9 mouse cellular contexts compared by ENCODE assay signal in genomic region chr16:17798321-17799180, GRCm38 (mm10). TPM values are rescaled to one million over a fixed set of nuclear protein-coding genes. Genes with fewer than 3 reads are reported as not detected.
A peak's percentile ranks its signal among the peaks of the same experiment; 100 is the strongest.
DNase-seq lines count a peak whose midpoint lies in the region; ATAC-seq and TF ChIP-seq lines count a peak whose summit lies in the region.
"Had no signal": no experiment of that assay in that cellular context is flagged by ENCODE, and none has a peak within 500 bp of the region (broad histone marks: within the 10 kb centered on the region; RNA-seq: fewer than 3 reads in every experiment).

No protein-coding gene starts in this region.

- no peaks in the 10 kb centered on the region for H3K9me3 ChIP-seq in neural tube, embryonic 11.5 days (ENCODE audit: control insufficient read depth, low read length)
- H3K9me3 ChIP-seq in hindbrain, postnatal 0 days (ENCODE audit: low read length): no peaks in the 10 kb centered on the region
- H3K9me3 ChIP-seq in liver, embryonic 12.5 days (replicated peaks): no peaks in the 10 kb centered on the region
- H3K9me3 ChIP-seq in neural tube, embryonic 14.5 days (ENCODE audit: control insufficient read depth, low read length): no peaks in the 10 kb centered on the region

- H3K4me3 ChIP-seq in neural tube, embryonic 11.5 days (ENCODE audit: low read depth, low read length): peak overlapping the region; percentile 55
- peak overlapping the region; percentile 55 for H3K4me3 ChIP-seq in hindbrain, postnatal 0 days (ENCODE audit: low read length)
- peak overlapping the region; percentile 52 for H3K4me3 ChIP-seq in liver, embryonic 12.5 days
- H3K4me3 ChIP-seq in neural tube, embryonic 14.5 days (ENCODE audit: low read depth, low read length): peak overlapping the region; percentile 39; the same call in 1 of the 2 replicates

- peak overlapping the region; percentile 65 for H3K4me2 ChIP-seq in neural tube, embryonic 11.5 days (ENCODE audit: low read depth)
- peak overlapping the region; percentile 88 for H3K4me2 ChIP-seq in hindbrain, postnatal 0 days (ENCODE audit: low read depth, low read length)
- peak overlapping the region; percentile 60 for H3K4me2 ChIP-seq in liver, embryonic 12.5 days
- peak overlapping the region; percentile 76 for H3K4me2 ChIP-seq in neural tube, embryonic 14.5 days (ENCODE audit: low read depth, low read length)

- peak overlapping the region; percentile 24; the same call in 1 of the 2 replicates for H3K27ac ChIP-seq in neural tube, embryonic 11.5 days (ENCODE audit: low read depth, low read length)
- no peak overlapping the region for H3K27ac ChIP-seq in hindbrain, postnatal 0 days
- peak overlapping the region; percentile 36; the same call in 1 of the 2 replicates for H3K27ac ChIP-seq in liver, embryonic 12.5 days
- no peak overlapping the region for H3K27ac ChIP-seq in neural tube, embryonic 14.5 days (ENCODE audit: low read depth, low read length)

- peak; percentile 64 for DNase-seq in neural tube, embryonic 11.5 days (ENCODE audit: low spot score)
- no peak for DNase-seq in neural tube, embryonic 10.5 days (ENCODE audit: extremely low spot score, low spot score)
- peak; percentile 73 for DNase-seq in gastrocnemius, postnatal 10 days
- no peak for DNase-seq in hindbrain, postnatal 0 days (ENCODE audit: low spot score)
- no peak for DNase-seq in layer of hippocampus, adult 11-12 months (ENCODE audit: low spot score)
- DNase-seq in frontal cortex, postnatal 36 days (ENCODE audit: low spot score in 2 of 2): no peak

- no peak for ATAC-seq in neural tube, embryonic 11.5 days (ENCODE audit: insufficient read depth, low FRiP score, low TSS enrichment)
- no peak for ATAC-seq in hindbrain, postnatal 0 days
- ATAC-seq in liver, embryonic 12.5 days: no peak
- ATAC-seq in neural tube, embryonic 14.5 days (ENCODE audit: low read depth): no peak

- H3K27me3 ChIP-seq in neural tube, embryonic 11.5 days (ENCODE audit: control insufficient read depth, insufficient read depth, low read length): peaks cover 80% of the 10 kb centered on the region
- peaks cover 62% of the 10 kb centered on the region for H3K27me3 ChIP-seq in hindbrain, postnatal 0 days (ENCODE audit: insufficient read depth, low read length)
- H3K27me3 ChIP-seq in liver, embryonic 12.5 days (replicated peaks): peaks cover 98% of the 10 kb centered on the region
- peaks cover 72% of the 10 kb centered on the region for H3K27me3 ChIP-seq in neural tube, embryonic 14.5 days (ENCODE audit: control insufficient read depth, insufficient read depth, low read length)

- H3K9ac ChIP-seq in neural tube, embryonic 11.5 days (ENCODE audit: low read length): peak overlapping the region; percentile 73
- peak overlapping the region; percentile 58; the same call in 1 of the 2 replicates for H3K9ac ChIP-seq in hindbrain, postnatal 0 days (replicated peaks; ENCODE audit: low read length)
- H3K9ac ChIP-seq in liver, embryonic 12.5 days: peak overlapping the region; percentile 55; the same call in 1 of the 2 replicates
- peak overlapping the region; percentile 53; the same call in 1 of the 2 replicates for H3K9ac ChIP-seq in neural tube, embryonic 14.5 days (replicated peaks; ENCODE audit: low read depth, low read length)

- H3K36me3 ChIP-seq in neural tube, embryonic 11.5 days (ENCODE audit: control insufficient read depth, insufficient read depth, low read length): 0 out of 2 replicates have a peak, but pooled peaks cover under 1% of the 10 kb centered on the region
- H3K36me3 ChIP-seq in hindbrain, postnatal 0 days (ENCODE audit: insufficient read depth, low read length): no peaks in the 10 kb centered on the region
- 0 out of 2 replicates have a peak, but pooled peaks cover under 1% of the 10 kb centered on the region for H3K36me3 ChIP-seq in liver, embryonic 12.5 days
- no peaks in the 10 kb centered on the region for H3K36me3 ChIP-seq in neural tube, embryonic 14.5 days (ENCODE audit: control insufficient read depth, insufficient read depth, low read length)

- 1% methylated on average over 26 of the region's 45 CpGs for WGBS in neural tube, embryonic 11.5 days
- WGBS in hindbrain, postnatal 0 days: 7% methylated on average over 42 of the region's 45 CpGs
- 5% methylated on average over 40 of the region's 45 CpGs for WGBS in liver, embryonic 12.5 days (ENCODE audit: insufficient replicate concordance)
- 1% methylated on average over 23 of the region's 45 CpGs for WGBS in neural tube, embryonic 14.5 days

- no peak for TF ChIP-seq CTCF in hindbrain, postnatal 0 days (IDR thresholded peaks at IDR 0.05; ENCODE audit: low read depth)

- peaks cover 20% of the 10 kb centered on the region for H3K4me1 ChIP-seq in neural tube, embryonic 11.5 days (ENCODE audit: control insufficient read depth, insufficient read depth, low read length)
- peaks cover 18% of the 10 kb centered on the region for H3K4me1 ChIP-seq in hindbrain, postnatal 0 days (ENCODE audit: insufficient read depth, low read length)
- H3K4me1 ChIP-seq in liver, embryonic 12.5 days: peaks cover 22% of the 10 kb centered on the region
- peaks cover 28% of the 10 kb centered on the region for H3K4me1 ChIP-seq in neural tube, embryonic 14.5 days (ENCODE audit: control insufficient read depth, insufficient read depth, low read length)

RNA-seq across cellular contexts. Expression of gene Scarf2, which starts 1.5 kb away (rescaled TPM):
- polyA plus RNA-seq in neural tube, embryonic 11.5 days (2014; fragmentation: Nextera tagmentation; extraction: Ambion mirVana): 9.5 and 13.1 TPM in 2 replicates
- total RNA-seq in gastrocnemius, postnatal 10 days (2021): 10 to 100 TPM; 17.3 to 25.4 TPM
- total RNA-seq in hindbrain, postnatal 0 days (2014; rRNA removed): 15.5 and 15.6 TPM in 2 replicates
- 2.0 and 2.3 TPM in 2 replicates for polyA plus RNA-seq in hindbrain, postnatal 0 days (2015; fragmentation: Nextera tagmentation; extraction: Ambion mirVana)
- 4.9 and 5.2 TPM in 2 replicates for polyA plus RNA-seq in liver, embryonic 12.5 days (2016; fragmentation: Nextera tagmentation; extraction: Ambion mirVana)
- polyA plus RNA-seq in neural tube, embryonic 14.5 days (2014; fragmentation: Nextera tagmentation; extraction: Ambion mirVana): 0.95 and 2.0 TPM in 2 replicates
- total RNA-seq: CH12.LX had no signal

RNA-seq across cellular contexts. Expression of gene B830017H08Rik, which starts 34.4 kb away (rescaled TPM):
- 0.19 and 0.36 TPM in 2 replicates for polyA plus RNA-seq in neural tube, embryonic 11.5 days (2014; fragmentation: Nextera tagmentation; extraction: Ambion mirVana)
- total RNA-seq in gastrocnemius, postnatal 10 days (2021): not detected
- 6.1 and 9.1 TPM in 2 replicates for total RNA-seq in hindbrain, postnatal 0 days (2014; rRNA removed)
- polyA plus RNA-seq in hindbrain, postnatal 0 days (2015; fragmentation: Nextera tagmentation; extraction: Ambion mirVana): 6.3 and 6.4 TPM in 2 replicates
- not detected in 2 replicates for polyA plus RNA-seq in liver, embryonic 12.5 days (2016; fragmentation: Nextera tagmentation; extraction: Ambion mirVana)
- 4.7 and 6.5 TPM in 2 replicates for polyA plus RNA-seq in neural tube, embryonic 14.5 days (2014; fragmentation: Nextera tagmentation; extraction: Ambion mirVana)

RNA-seq across cellular contexts. Expression of gene Klhl22, which starts 39.1 kb away (rescaled TPM):
- 62.1 and 62.4 TPM in 2 replicates for polyA plus RNA-seq in neural tube, embryonic 11.5 days (2014; fragmentation: Nextera tagmentation; extraction: Ambion mirVana)
- 10 to 100 TPM; 22.5 to 28.3 TPM for total RNA-seq in gastrocnemius, postnatal 10 days (2021)
- 176 and 190 TPM in 2 replicates for total RNA-seq in hindbrain, postnatal 0 days (2014; rRNA removed)
- 69.6 and 80.5 TPM in 2 replicates for polyA plus RNA-seq in hindbrain, postnatal 0 days (2015; fragmentation: Nextera tagmentation; extraction: Ambion mirVana)
- 23.5 and 24.0 TPM in 2 replicates for polyA plus RNA-seq in liver, embryonic 12.5 days (2016; fragmentation: Nextera tagmentation; extraction: Ambion mirVana)
- polyA plus RNA-seq in neural tube, embryonic 14.5 days (2014; fragmentation: Nextera tagmentation; extraction: Ambion mirVana): 90.9 and 98.9 TPM in 2 replicates
- total RNA-seq: CH12.LX had no signal

RNA-seq across cellular contexts. Expression of gene Car15, which starts 39.6 kb away (rescaled TPM):
- polyA plus RNA-seq in neural tube, embryonic 11.5 days (2014; fragmentation: Nextera tagmentation; extraction: Ambion mirVana): 3.2 and 3.4 TPM in 2 replicates
- 1 to 10 TPM; 1.0 to 2.1 TPM for total RNA-seq in gastrocnemius, postnatal 10 days (2021)
- 3.3 and 7.0 TPM in 2 replicates for total RNA-seq in hindbrain, postnatal 0 days (2014; rRNA removed)
- 1.9 TPM in 2 replicates for polyA plus RNA-seq in hindbrain, postnatal 0 days (2015; fragmentation: Nextera tagmentation; extraction: Ambion mirVana)
- 0.58 and 0.61 TPM in 2 replicates for polyA plus RNA-seq in liver, embryonic 12.5 days (2016; fragmentation: Nextera tagmentation; extraction: Ambion mirVana)
- polyA plus RNA-seq in neural tube, embryonic 14.5 days (2014; fragmentation: Nextera tagmentation; extraction: Ambion mirVana): 3.9 and 4.0 TPM in 2 replicates

Comparison
In these comparisons a context has a peak if more than half of its experiments do, and no peak if none do; other contexts are left out.
1. DNase-seq: peak in neural tube, embryonic 11.5 days (single experiment) and gastrocnemius, postnatal 10 days (single experiment); none in neural tube, embryonic 10.5 days (single experiment), hindbrain, postnatal 0 days (single experiment), layer of hippocampus, adult 11-12 months (single experiment) and frontal cortex, postnatal 36 days (0 of 2).
2. H3K27ac ChIP-seq: peak in neural tube, embryonic 11.5 days (single experiment) and liver, embryonic 12.5 days (single experiment); none in hindbrain, postnatal 0 days (single experiment) and neural tube, embryonic 14.5 days (single experiment).
3. Peak in every context shown above with its lines, with median percentiles within 50 percentile points of each other: H3K4me2 ChIP-seq, H3K4me3 ChIP-seq and H3K9ac ChIP-seq.